Mouse (Mus musculus) G1E (cell line): ENCODE data around the gene Mpp5. TPM values are rescaled to one million over a fixed set of nuclear protein-coding genes. Genes with fewer than 3 reads are reported as not detected.

Experiments used
- ATAC-seq: 2 replicates; pipeline ENCODE4 v1.8.0; 2016; ENCODE audit warnings: mild to moderate bottlenecking; ENCODE audit not compliant: insufficient number of reproducible peaks, poor library complexity, low FRiP score, severe bottlenecking; ENCODE audit errors: extremely low read depth
- DNase-seq: peaks from one replicate; pipeline ENCODE4 v3.0.0; 2012; ENCODE audit warnings: low spot score
- H3K27me3 ChIP-seq: 2 replicates; pipeline ENCODE4 v1.6.1; 2012; ENCODE audit warnings: mild to moderate bottlenecking, low read length, inconsistent platforms; ENCODE audit not compliant: insufficient read depth
- H3K36me3 ChIP-seq: replicated peaks from 2 replicates; pipeline ENCODE3; 2012; ENCODE audit warnings: mild to moderate bottlenecking, inconsistent platforms
- H3K4me1 ChIP-seq: 2 replicates; pipeline ENCODE4 v1.6.1; 2012; ENCODE audit warnings: low read depth, low read length, inconsistent platforms, mixed read lengths; ENCODE audit not compliant: insufficient read depth
- H3K4me3 ChIP-seq: 2 replicates; pipeline ENCODE4 v1.5.1; 2012; ENCODE audit warnings: low read depth, mild to moderate bottlenecking, inconsistent platforms, low read length, moderate library complexity, mixed read lengths
- H3K9me3 ChIP-seq: replicated peaks from 2 replicates; pipeline ENCODE4 v1.6.1; 2012; ENCODE audit warnings: inconsistent platforms
- CTCF ChIP-seq: IDR thresholded peaks from 2 replicates; pipeline ENCODE4 v1.5.1; 2012; ENCODE audit warnings: low read depth, low read length, inconsistent platforms, mixed read lengths
- GATA1 ChIP-seq: IDR thresholded peaks from 2 replicates; pipeline ENCODE4 v1.6.1; 2012; ENCODE audit warnings: borderline replicate concordance, low read length, inconsistent platforms, mixed read lengths
- GATA2 ChIP-seq: IDR thresholded peaks from 2 replicates; pipeline ENCODE4 v1.6.1; 2012; ENCODE audit warnings: low read depth, low read length, inconsistent platforms, borderline replicate concordance
- POLR2AphosphoS5 ChIP-seq: IDR thresholded peaks from 2 replicates; pipeline ENCODE4 v1.6.1; 2012; ENCODE audit warnings: low read depth, low read length, inconsistent platforms; ENCODE audit not compliant: insufficient replicate concordance
- TAL1 ChIP-seq: conservative IDR thresholded peaks from 2 replicates; pipeline ENCODE4 v1.6.1; 2012; ENCODE audit warnings: low read depth, low read length, inconsistent platforms, mixed read lengths
- polyA plus RNA-seq: library from polyadenylated mRNA; stranded (reverse); fragments of >175 nt; gene quantifications from 2 replicates; pipeline ENCODE4 v1.2.3, GENCODE M21; 2012
- total RNA-seq, 2 experiments: library from RNA; stranded (forward) in 1 of 2; stranded (reverse) in 1 of 2; fragments of 200-1000 nt in 1 of 2; fragments of >200 nt in 1 of 2; fragmentation: Nextera tagmentation in 1 of 2; gene quantifications; 2 replicates each; pipeline ENCODE4 v1.2.3; 2014 to 2017

Gene Mpp5
- total and polyA plus RNA-seq, 3 experiments, result 2.3 to 106 (median 84.5) TPM

DNA sequence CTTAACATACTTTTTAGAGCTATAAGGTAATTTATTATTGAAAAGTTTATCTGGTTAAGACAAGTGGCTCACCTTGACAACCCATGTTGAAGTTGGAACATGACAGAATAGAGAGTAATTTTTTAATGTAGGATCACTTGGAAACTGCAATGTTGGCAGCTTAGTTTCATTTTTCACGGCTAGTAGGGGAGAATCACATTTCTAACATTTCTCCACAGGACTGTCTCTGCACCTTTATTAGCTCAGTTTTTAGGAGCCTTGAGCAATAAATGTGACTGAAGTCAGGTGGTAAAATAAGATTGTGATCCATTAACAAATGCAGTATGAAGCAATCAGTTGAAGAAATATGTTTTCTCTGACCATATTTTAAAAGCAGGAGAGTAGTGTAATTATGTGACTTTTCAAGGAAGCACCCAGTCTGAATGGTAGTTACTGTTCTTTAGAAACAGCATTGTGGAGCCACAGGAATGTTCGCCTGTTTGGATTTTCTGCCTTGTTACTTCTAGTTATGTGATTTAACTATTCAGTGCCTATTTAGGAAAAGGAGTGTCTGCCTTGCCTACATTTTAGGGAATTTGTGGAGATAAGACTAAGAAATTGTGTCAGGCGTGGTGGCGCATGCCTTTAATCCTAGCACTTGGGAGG is 29.8 kb downstream of the Mpp5 start:
- Histone ChIP-seq H3K4me3 (no peak overlapping the region), H3K36me3 (peaks cover 5% of the 10 kb centered on the region), H3K27me3 (no peaks in the 10 kb centered on the region), H3K4me1 (peaks cover 3% of the 10 kb centered on the region; the same call in 1 of the 2 replicates), H3K9me3 (no peaks in the 10 kb centered on the region)
- ATAC-seq (no peak), DNase-seq (no peak)
- TF ChIP-seq CTCF, result no peak
- no peak for TF ChIP-seq POLR2AphosphoS5

DNA sequence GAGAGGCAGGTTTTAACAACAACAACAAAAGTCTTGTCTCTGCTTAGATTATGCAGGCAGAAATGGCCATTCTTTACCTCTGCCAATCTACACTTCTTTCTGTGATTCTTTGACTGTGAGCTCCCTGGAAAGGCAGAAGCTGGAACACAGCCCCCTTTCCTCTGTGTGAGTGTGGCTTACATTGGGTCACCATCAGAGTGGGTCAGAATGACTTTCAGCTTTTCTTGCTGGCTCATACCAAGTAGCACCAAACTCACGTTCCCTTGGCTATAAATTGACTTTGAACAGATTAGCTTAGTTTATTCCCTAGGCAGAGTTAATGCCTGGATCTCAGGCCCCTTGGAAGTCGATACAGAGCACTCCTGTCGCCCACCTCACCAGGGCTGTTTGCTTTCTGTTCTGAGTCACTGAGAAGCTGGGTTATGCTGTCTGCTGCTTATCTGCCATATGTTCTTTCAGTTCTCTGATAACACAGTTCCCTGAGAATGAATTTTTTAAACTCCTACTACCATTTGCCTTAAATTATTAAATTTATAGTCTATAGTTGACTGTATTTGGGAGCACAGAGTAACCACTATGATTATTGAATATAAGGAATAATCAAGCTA is 39.7 kb downstream of the Mpp5 start:
- H3K4me3 ChIP-seq, result no peak overlapping the region
- H3K27me3 ChIP-seq, result no peaks in the 10 kb centered on the region
- TF ChIP-seq TAL1 (no peak), GATA1 (no peak), POLR2AphosphoS5 (no peak), GATA2 (no peak), CTCF (no peak)
- peaks cover 20% of the 10 kb centered on the region for H3K4me1 ChIP-seq
- peaks cover 6% of the 10 kb centered on the region for H3K36me3 ChIP-seq
- peak; percentile 28 for DNase-seq
- H3K9me3 ChIP-seq, result no peaks in the 10 kb centered on the region
- peak; percentile 37 for ATAC-seq

DNA sequence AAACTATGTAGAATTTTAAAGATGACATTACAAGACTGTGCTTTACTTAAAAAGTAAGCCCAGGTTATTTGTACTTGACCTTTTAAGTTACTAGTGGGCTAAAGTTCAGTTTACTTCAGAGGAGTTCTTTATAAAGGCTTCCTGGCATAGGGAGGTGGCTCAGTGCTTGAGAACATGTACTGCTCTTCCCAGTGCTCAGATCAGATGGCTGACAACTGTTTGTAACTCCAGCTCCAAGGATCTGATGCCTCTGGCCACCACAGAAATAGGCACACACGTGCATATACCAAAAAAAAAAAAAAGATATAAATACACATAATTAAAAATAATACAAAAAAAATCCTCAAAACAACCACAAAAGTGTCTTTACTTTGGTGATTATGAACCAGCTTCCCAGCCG is 42.1 kb downstream of the Mpp5 start:
- ATAC-seq, result no peak
- H3K4me3 ChIP-seq, result no peak overlapping the region
- H3K4me1 ChIP-seq, result peaks cover 20% of the 10 kb centered on the region
- H3K27me3 ChIP-seq, result no peaks in the 10 kb centered on the region
- peaks cover 9% of the 10 kb centered on the region for H3K36me3 ChIP-seq
- DNase-seq, result no peak
- TF ChIP-seq GATA1 (no peak), POLR2AphosphoS5 (no peak), GATA2 (no peak), TAL1 (no peak), CTCF (no peak)
- H3K9me3 ChIP-seq, result no peaks in the 10 kb centered on the region

DNA sequence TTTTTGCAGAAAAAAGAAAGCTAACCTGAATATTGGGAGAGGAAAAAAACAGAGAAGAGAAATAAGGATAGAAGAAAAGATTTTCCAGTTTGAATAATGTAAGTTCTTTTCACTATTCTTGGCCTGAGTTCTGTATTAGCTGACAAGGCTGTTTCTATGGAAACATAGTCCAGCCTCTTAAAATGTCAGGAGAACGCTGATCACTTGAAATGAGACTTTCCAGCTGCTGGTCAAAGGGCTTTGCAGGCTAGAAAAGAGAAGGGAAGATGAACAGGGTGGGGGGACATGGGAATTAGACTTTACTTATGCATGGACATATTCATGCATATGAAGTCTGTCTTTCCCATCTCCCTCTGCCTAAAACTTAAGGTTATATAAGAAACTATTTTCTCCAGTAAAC is 45.5 kb downstream of the Mpp5 start:
- ATAC-seq, result no peak

DNA sequence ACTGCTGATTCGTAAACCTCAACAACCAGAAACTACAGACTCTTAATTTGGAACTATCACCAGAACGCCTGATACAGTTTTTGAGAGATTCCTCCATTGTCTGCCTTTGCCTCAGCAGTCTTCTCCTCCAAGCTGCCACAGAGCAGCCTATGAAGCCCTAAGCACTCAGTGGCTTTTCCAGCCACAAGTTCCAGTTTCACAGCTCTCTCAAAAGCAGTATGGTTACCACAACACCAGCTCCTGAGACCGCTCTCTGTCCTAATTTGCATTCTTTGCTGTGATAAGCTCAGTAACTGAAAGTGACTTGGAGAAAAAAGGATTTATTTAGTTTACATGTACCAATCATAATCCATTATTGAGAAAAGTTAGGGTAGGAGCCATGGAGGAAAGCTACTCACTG is 51.3 kb downstream of the Mpp5 start:
- no peak for TF ChIP-seq GATA1
- no peak for TF ChIP-seq GATA2
- TF ChIP-seq POLR2AphosphoS5, result no peak
- TF ChIP-seq CTCF, result no peak
- no peak for TF ChIP-seq TAL1
- Histone ChIP-seq H3K36me3 (peaks cover 34% of the 10 kb centered on the region), H3K27me3 (no peaks in the 10 kb centered on the region), H3K9me3 (no peaks in the 10 kb centered on the region), H3K4me1 (peaks cover 3% of the 10 kb centered on the region; the same call in 1 of the 2 replicates), H3K4me3 (no peak overlapping the region)
- ATAC-seq (no peak), DNase-seq (no peak)

More for the DNA sequence above, 45.5 kb downstream of the Mpp5 start:
- Histone ChIP-seq H3K4me3 (no peak overlapping the region), H3K9me3 (no peaks in the 10 kb centered on the region), H3K4me1 (peaks cover 8% of the 10 kb centered on the region), H3K36me3 (peaks cover 28% of the 10 kb centered on the region), H3K27me3 (no peaks in the 10 kb centered on the region)
- TF ChIP-seq GATA1 (no peak), TAL1 (no peak), GATA2 (no peak), POLR2AphosphoS5 (no peak), CTCF (no peak)
- DNase-seq, result no peak

DNA sequence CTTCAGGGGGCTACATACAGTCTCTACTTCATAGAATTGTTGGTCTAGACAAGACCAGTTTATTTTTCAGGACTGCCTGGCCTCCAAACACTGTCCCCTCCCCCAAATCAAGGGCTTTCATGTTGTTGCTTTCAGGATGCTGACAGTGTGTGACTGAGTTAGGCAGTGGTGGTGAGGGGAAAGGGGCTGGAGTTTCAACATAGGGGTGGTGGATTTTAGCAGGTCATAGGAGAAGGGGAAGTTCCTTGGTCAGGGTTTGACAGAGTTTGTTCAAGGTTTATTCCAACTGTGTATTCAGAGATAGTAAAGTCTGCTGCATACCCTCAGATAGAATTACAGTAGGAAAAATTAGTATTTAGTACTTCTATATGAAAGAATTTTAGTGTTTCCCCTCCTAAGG is 53.1 kb downstream of the Mpp5 start:
- Histone ChIP-seq H3K9me3 (no peaks in the 10 kb centered on the region), H3K36me3 (peaks cover 34% of the 10 kb centered on the region)

More for the DNA sequence above, 53.1 kb downstream of the Mpp5 start:
- no peaks in the 10 kb centered on the region for H3K27me3 ChIP-seq
- H3K4me1 ChIP-seq, result peaks cover 3% of the 10 kb centered on the region; the same call in 1 of the 2 replicates
- DNase-seq (no peak), ATAC-seq (no peak)
- TF ChIP-seq TAL1 (no peak), GATA2 (no peak), CTCF (no peak), GATA1 (no peak), POLR2AphosphoS5 (no peak)
- no peak overlapping the region for H3K4me3 ChIP-seq
